Mouse (Mus musculus) erythroblast, embryonic 14.5 days (primary cell): ENCODE measurements around the gene Usp24.

ENCODE experiments used
- GATA1 ChIP-seq: IDR thresholded peaks from 2 replicates; pipeline ENCODE4 v1.6.1; 2012; ENCODE audit warnings: low read length, inconsistent platforms, mixed read lengths
- TAL1 ChIP-seq: IDR thresholded peaks from 3 replicates; pipeline ENCODE4 v1.6.1; 2012; ENCODE audit warnings: low read length, inconsistent platforms, mixed read lengths

- no peak for TF ChIP-seq GATA1
- no peak for TF ChIP-seq TAL1
These were observed 106.6 kb downstream of the Usp24 start for GRCm38 (mm10) chr4:106422597-106422996.
